Mouse (Mus musculus) left cerebral cortex, adult 2 months (tissue): ENCODE measurements at regions not wholly inside any gene's neighbourhood (a gene's known extent, or its start where the extent isn't known, plus 50 kb on each side); places are given as distances from the start of the nearest gene placed in this dataset.

ENCODE experiments used
- DNase-seq, 2 experiments: peaks; one replicate each; pipeline ENCODE4 v3.0.0; 2021 to 2022; ENCODE audit warnings: low spot score in 2 of 2, mixed read lengths in 1 of 2; ENCODE audit errors: extremely low spot score in 1 of 2
- H3K27ac ChIP-seq: fragments of 200-600 bp; 2 replicates; pipeline ENCODE4 v1.8.1; 2022
- H3K4me3 ChIP-seq: fragments of 200-600 bp; 2 replicates; pipeline ENCODE4 v1.8.1; 2022
- CTCF ChIP-seq: fragments of 200-600 bp; IDR thresholded peaks from 2 replicates; pipeline ENCODE4 v1.8.1; 2022; ENCODE audit warnings: antibody characterized with exemption, mild to moderate bottlenecking, moderate library complexity
- intact Hi-C: fragments of 180-260 bp; cut with DNase I; formaldehyde crosslinking; loops from one replicate; pipeline ENCODE4 v1.15.1; 2025

DNA sequence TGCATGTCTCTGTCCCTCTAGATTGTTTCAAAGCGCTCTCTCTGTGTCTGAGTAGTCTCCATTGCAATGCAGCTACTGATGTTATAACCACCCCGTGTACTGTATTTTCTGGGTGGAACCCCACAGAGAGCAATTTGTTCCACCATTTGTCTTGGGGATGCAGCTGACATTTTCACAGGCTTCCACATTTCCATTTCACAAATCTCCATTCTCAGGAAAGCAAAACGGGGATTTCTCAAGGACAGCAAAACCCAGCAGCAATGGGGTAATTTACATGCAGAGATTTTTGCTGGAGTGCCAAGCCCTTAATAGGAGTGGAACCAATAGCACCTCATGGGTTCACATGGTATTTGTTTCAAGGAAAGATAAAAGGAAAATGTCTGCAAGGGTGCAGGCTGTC, 412.5 kb upstream of the Rgma start:
- Histone ChIP-seq H3K27ac (no peak overlapping the region), H3K4me3 (no peak overlapping the region)
- no peak for TF ChIP-seq CTCF
- no peak for DNase-seq
- intact Hi-C loops, result no loop called here

GRCm38 (mm10) chr7:72963908-72964307, 411.4 kb upstream of the Rgma start:
- no peak for TF ChIP-seq CTCF
- Histone ChIP-seq H3K4me3 (no peak overlapping the region), H3K27ac (no peak overlapping the region)
- no peak for DNase-seq
- intact Hi-C loops, result no loop called here

DNA sequence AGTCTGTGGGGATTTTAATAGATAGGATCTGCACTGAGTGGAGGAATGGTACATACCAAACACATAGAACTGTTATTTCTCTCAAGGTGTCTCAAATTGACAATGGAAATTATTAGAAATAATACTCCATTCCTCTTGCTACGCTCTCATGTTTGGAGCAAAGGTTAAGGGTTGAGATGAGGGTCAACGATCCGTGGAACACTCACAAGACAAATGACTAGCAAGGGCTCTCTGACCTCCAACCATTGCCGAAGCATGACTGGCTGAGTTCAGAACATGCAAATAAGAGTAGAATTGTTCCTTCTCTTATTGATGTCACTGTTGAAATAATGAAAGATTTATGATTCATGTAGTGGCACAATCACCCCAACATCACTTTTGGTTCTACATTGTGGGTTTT, 407.1 kb upstream of the Rgma start:
- TF ChIP-seq CTCF, result no peak
- Histone ChIP-seq H3K4me3 (no peak overlapping the region), H3K27ac (no peak overlapping the region)
- DNase-seq, result no peak
- intact Hi-C loops, result no loop called here

DNA sequence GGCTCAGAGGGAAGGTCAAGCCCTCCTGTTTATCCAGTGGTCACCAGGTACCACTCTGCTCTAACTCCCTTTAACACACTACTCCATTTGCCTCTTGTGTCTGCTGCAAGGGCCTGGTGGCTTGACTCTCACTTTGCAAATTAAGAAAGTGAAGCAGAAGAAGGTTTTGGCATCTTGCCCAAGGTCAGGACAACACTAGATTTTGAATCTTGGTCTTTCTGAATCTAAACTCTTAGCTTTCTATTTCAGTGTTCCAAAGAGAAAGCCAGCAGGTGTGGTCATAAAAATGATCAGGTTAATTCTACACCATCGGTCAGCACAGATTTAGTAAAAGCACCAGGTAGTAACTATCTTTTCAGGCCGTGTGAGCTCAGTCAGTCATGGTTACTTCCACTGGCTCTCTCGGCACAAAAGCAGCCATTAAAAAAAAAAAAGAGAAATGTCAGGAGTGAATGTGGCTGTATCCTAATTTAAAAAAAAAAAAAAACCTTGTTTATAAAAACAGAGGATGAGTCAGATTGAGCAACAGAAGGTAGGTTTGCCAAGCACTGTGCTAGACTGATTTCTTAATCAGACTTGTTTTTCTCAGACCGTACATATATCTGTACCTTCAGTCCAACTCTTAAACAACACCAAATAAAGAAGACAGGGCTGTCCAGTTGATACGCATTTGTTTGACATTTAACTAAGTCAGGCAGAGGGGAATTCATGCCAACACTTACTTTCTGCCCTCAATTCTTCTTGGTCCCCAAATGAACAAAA, 403.6 kb upstream of the Rgma start:
- intact Hi-C loops, result no loop called here

DNA sequence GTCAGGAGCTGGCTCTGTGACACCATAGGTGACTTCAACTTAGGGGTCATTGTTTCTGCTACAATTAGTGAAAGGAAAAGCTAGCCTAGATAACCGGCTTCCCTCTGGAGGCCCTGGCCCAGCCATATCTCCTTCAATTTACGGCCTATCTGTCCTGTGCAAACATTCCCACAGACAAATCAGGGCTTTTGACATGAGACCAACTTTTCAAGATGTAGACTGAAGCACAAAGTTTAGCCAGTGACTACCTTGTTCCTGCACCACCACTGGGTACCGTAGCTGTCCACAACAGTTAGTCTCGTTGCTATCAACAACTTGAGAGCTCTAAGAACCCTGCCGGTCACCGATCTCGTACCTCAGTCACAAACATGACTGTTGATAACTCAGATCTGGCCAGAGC, 402.9 kb upstream of the Rgma start:
- Histone ChIP-seq H3K4me3 (no peak overlapping the region), H3K27ac (no peak overlapping the region)
- DNase-seq, result no peak
- TF ChIP-seq CTCF, result no peak
- intact Hi-C loops, result no loop called here

More for the DNA sequence above, 403.6 kb upstream of the Rgma start:
- Histone ChIP-seq H3K4me3 (no peak overlapping the region), H3K27ac (no peak overlapping the region)
- no peak for TF ChIP-seq CTCF
- no peak for DNase-seq

- no peak overlapping the region for H3K27ac ChIP-seq
- no peak for DNase-seq
- TF ChIP-seq CTCF, result no peak
- intact Hi-C loops, result no loop called here
- H3K4me3 ChIP-seq, result no peak overlapping the region
Measured at GRCm38 (mm10) chr7:72973771-72974170, 401.5 kb upstream of the Rgma start.

GRCm38 (mm10) chr7:72974384-72974783, 400.9 kb upstream of the Rgma start:
- intact Hi-C loops, result no loop called here
- no peak for DNase-seq
- no peak overlapping the region for H3K4me3 ChIP-seq
- no peak for TF ChIP-seq CTCF
- no peak overlapping the region for H3K27ac ChIP-seq

- Histone ChIP-seq H3K27ac (no peak overlapping the region), H3K4me3 (no peak overlapping the region)
- no peak for DNase-seq
- TF ChIP-seq CTCF, result no peak
- intact Hi-C loops, result no loop called here
Measured at GRCm38 (mm10) chr7:72990559-72991429, 384.5 kb upstream of the Rgma start.

DNA sequence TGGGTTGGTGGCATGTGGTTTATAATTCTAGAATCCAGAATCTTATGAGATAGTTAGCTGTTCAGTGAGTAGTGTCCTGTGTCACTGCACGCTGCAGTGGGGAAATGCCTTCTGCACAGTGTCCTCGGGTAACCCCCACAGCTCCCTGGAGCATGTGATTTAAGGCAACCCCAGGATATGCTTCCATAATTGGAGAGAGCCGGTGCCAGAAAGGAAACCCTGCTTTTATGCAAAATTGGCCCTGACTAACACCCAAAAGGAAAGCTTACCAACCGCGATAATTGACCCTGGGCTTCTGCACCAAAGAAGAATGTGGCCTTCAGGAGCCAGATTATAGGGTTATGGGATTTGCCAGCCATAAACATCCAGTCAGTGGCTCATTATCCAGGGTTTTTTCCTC, 376.9 kb upstream of the Rgma start:
- H3K4me3 ChIP-seq, result no peak overlapping the region
- H3K27ac ChIP-seq, result no peak overlapping the region
- TF ChIP-seq CTCF, result no peak
- intact Hi-C loops, result no loop called here
- no peak for DNase-seq

GRCm38 (mm10) chr7:73019151-73019550, 356.2 kb upstream of the Rgma start:
- Histone ChIP-seq H3K27ac (no peak overlapping the region), H3K4me3 (no peak overlapping the region)
- no peak for DNase-seq
- TF ChIP-seq CTCF, result no peak
- intact Hi-C loops, result no loop called here

DNA sequence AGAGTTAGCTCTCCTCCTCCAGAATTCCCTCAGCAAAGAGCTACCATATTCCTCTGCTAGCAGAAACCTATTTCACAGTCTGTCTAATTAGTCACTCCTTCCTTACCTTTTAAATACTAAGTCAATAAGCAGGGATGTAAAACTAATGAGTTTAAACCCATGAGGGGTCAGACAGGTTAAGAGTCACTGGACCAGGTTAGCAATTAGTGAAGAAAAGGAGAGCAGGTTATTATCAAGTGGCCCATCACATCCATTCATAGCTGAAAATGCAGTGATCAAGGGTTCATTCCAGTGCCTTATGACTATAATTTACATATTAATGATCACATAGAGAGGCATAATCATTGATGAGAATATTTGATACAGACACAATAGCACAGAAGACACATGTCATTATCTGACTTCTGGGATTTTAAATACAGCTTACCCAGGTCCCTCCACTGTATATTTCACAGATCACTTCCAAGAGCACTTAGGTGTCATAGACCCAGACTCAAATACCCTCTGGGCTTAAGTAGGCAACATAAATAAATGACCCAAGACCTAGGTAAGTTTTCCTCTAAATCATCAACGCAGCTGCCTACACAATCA, 355.4 kb upstream of the Rgma start:
- intact Hi-C loops, result loop anchor here (5.0 kb wide), 1 partner anchor 618 kb away; no protein-coding TSS in a partner anchor
- DNase-seq, result no peak
- no peak for TF ChIP-seq CTCF
- H3K4me3 ChIP-seq, result no peak overlapping the region
- no peak overlapping the region for H3K27ac ChIP-seq

GRCm38 (mm10) chr7:73021786-73022185, 353.5 kb upstream of the Rgma start:
- H3K4me3 ChIP-seq, result no peak overlapping the region
- DNase-seq, result no peak
- no peak overlapping the region for H3K27ac ChIP-seq
- TF ChIP-seq CTCF, result no peak
- intact Hi-C loops, result loop anchor here (5.0 kb wide), 1 partner anchor 619 kb away; no protein-coding TSS in a partner anchor
